8 mouse cellular contexts compared by ENCODE assay signal in the genomic region with DNA sequence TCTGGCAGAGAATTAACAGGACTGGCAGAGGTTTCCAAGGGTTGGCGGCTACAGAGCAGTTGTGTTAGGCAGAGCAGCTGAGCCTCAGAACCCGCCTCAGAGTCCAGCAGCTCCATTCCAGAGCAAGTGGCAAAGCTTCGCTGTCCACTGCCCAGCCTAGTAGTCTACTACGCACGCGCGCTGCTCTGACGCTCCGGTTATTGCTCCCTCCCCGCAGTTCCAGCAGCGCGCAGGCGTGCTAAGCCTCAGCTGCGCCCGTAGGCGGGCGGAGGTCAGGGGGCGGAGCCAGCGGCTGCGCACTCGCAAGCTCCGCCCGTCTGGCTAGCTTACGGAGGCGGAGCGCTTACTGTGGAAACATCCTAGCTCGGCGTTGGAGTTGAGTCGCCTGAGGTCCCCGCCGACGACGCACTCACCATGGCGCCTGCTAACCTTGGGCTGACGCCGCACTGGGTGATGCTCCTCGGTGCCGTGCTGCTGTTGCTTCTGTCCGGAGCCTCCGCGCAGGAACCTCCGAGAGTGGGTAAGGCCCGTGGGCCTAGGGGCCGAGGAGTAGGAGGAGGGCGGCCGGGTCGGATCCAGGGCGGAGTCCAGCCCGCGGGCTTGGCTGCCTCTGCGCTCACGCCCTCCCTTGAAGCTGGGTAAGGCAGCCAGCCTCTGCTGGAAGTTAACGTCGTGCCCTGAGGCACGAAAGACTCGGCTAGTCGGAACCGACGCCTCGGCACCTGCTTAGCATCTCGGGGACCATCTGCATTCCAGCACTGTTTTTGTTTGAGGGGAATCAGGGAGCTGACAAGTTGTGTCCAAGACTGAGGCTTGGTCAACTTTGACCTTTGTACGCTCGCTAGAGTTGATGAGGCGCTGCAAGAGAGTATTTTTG. TPM values are rescaled to one million over a fixed set of nuclear protein-coding genes. Genes with fewer than 3 reads are reported as not detected.
A peak's percentile ranks its signal among the peaks of the same experiment; 100 is the strongest.
DNase-seq lines count a peak whose midpoint lies in the region; ATAC-seq and TF ChIP-seq lines count a peak whose summit lies in the region.

Gene Pttg1ip, plus strand, starts transcription at position 313 of the 877 bp plus-strand sequence.

- peak within 1 kb of the TSS; percentile 75 for H3K4me3 ChIP-seq in cortical plate, adult 2 months (ENCODE audit: insufficient read depth, low read length)
- peak within 1 kb of the TSS; percentile 99 for H3K4me3 ChIP-seq in megakaryocyte, embryonic 14.5 days (replicated peaks)

- ATAC-seq in activated CD4-positive, CD25-positive, alpha-beta regulatory T cell, adult 4 months, result peak; percentile 90

- H3K36me3 ChIP-seq in megakaryocyte, embryonic 14.5 days (replicated peaks; ENCODE audit: low read length), result peaks cover 36% of the 10 kb centered on the region

- DNase-seq in gastrocnemius, adult 8-10 months (ENCODE audit: low spot score in 2 of 2), result peak; percentile 91 to 96
- DNase-seq in hindlimb bud, embryonic 11.5 days (ENCODE audit: extremely low spot score, low read depth, low spot score), result peak; percentile 89
- DNase-seq in left cerebral cortex, adult 8-10 months (ENCODE audit: low spot score in 2 of 2), result peak; percentile 85 to 96
- peak; percentile 97 for DNase-seq in right cerebral cortex, postnatal 10 days (ENCODE audit: low spot score in 2 of 2)
- peak; percentile 94 for DNase-seq in urinary bladder, postnatal 25 days (ENCODE audit: low spot score)

- TF ChIP-seq CTCF in cortical plate, adult 2 months (IDR thresholded peaks at IDR 0.05; ENCODE audit: extremely low read depth, insufficient read depth, low read length), result no peak

- H3K27ac ChIP-seq in cortical plate, adult 2 months (ENCODE audit: insufficient read depth, low read length), result peak within 1 kb of the TSS; percentile 88

- H3K9me3 ChIP-seq in megakaryocyte, embryonic 14.5 days, result no peaks in the 10 kb centered on the region

- H3K4me1 ChIP-seq in cortical plate, adult 2 months (ENCODE audit: control insufficient read depth, insufficient read depth, low read length), result peaks cover 5% of the 10 kb centered on the region; the same call in 1 of the 2 replicates
- H3K4me1 ChIP-seq in megakaryocyte, embryonic 14.5 days, result peaks cover 59% of the 10 kb centered on the region

- peak; percentile 96 for TF ChIP-seq POLR2A in cortical plate, adult 2 months (IDR thresholded peaks at IDR 0.05; ENCODE audit: extremely low read depth, insufficient read depth, low read length)

- H3K27me3 ChIP-seq in megakaryocyte, embryonic 14.5 days (replicated peaks), result no peaks in the 10 kb centered on the region

RNA-seq across cellular contexts. Expression of gene Pttg1ip, which starts in this region (rescaled TPM):
- polyA plus RNA-seq in activated CD4-positive, CD25-positive, alpha-beta regulatory T cell, adult 4 months (2017; shearing (Covaris generic)), result 10 to 100 TPM; 85.6 to 92.6 TPM
- 111 and 113 TPM in 2 replicates for polyA plus RNA-seq in cortical plate, adult 2 months (2012; rRNA removed)
- total RNA-seq in gastrocnemius, adult 8-10 months (2022), result 10 to 100 TPM; 15.4 to 30.1 (median 25.8) TPM
- 10 to 100 TPM; 80.9 to 92.5 (median 89.4) TPM for total RNA-seq in left cerebral cortex, adult 8-10 months (2022)
- 284 and 814 TPM in 2 replicates for polyA plus RNA-seq in megakaryocyte, embryonic 14.5 days (2012; ENCODE audit: insufficient read depth, low replicate concordance)

Comparison
In these comparisons a context has a peak if more than half of its experiments do, and no peak if none do; other contexts are left out.
1. Peak in every context shown above with its lines: DNase-seq, ATAC-seq, H3K4me3 ChIP-seq and H3K27ac ChIP-seq.